Mouse (Mus musculus): ENCODE measurements at regions not wholly inside any gene's neighbourhood (a gene's known extent, or its start where the extent isn't known, plus 50 kb on each side); places are given as distances from the start of the nearest gene placed in this dataset.

GRCm38 (mm10) chr4:55655329-55655728, 123.1 kb upstream of the Klf4 start:
- no peak for TF ChIP-seq CTCF (conservative IDR thresholded peaks at IDR 0.05; ENCODE audit: low read length)
- no peak for TF ChIP-seq NANOG (IDR thresholded peaks at IDR 0.05; ENCODE audit: borderline replicate concordance, low read length)
- TF ChIP-seq POU5F1 (IDR thresholded peaks at IDR 0.05; ENCODE audit: borderline replicate concordance, low read length): no peak

All from E14TG2a.4 (cell line).